Mouse (Mus musculus) forebrain, embryonic 14.5 days (tissue): Measurements from ENCODE around the gene Mmp14. TPM values are rescaled to one million over a fixed set of nuclear protein-coding genes. Genes with fewer than 3 reads are reported as not detected.

Experiments
- ATAC-seq: fragments of 200-750 bp; cut with Nextera tagmentation; 2 replicates; pipeline ENCODE4 v1.8.0; 2017; ENCODE audit warnings: mild to moderate bottlenecking, moderate library complexity
- DNase-seq: peaks from one replicate; pipeline ENCODE4 v3.0.0-alpha.2; 2015; ENCODE audit warnings: low spot score
- H3K27ac ChIP-seq: fragments of 300-500 bp; sonication (generic); 2 replicates; pipeline ENCODE4 v1.5.1; 2014; ENCODE audit warnings: low read depth, mild to moderate bottlenecking, control low read depth, low read length, moderate library complexity
- H3K27me3 ChIP-seq: fragments of 300-500 bp; sonication (generic); replicated peaks from 2 replicates; pipeline ENCODE4 v1.6.1; 2014; ENCODE audit warnings: low read length, control low read depth, mixed read lengths; ENCODE audit not compliant: control insufficient read depth, insufficient read depth
- H3K36me3 ChIP-seq: fragments of 300-500 bp; sonication (generic); 2 replicates; pipeline ENCODE4 v1.6.1; 2014; ENCODE audit warnings: low read length, control low read depth; ENCODE audit not compliant: control insufficient read depth, insufficient read depth
- H3K4me1 ChIP-seq: fragments of 300-500 bp; sonication (generic); 2 replicates; pipeline ENCODE4 v1.6.1; 2014; ENCODE audit warnings: antibody characterized with exemption, low read length, control low read depth; ENCODE audit not compliant: control insufficient read depth, insufficient read depth
- H3K4me2 ChIP-seq: fragments of 300-500 bp; sonication (generic); 2 replicates; pipeline ENCODE4 v1.6.1; 2014; ENCODE audit warnings: mild to moderate bottlenecking, control low read depth, low read length
- H3K4me3 ChIP-seq: fragments of 300-500 bp; sonication (generic); 2 replicates; pipeline ENCODE4 v1.5.1; 2014; ENCODE audit warnings: low read depth, low read length, control low read depth
- H3K9ac ChIP-seq: fragments of 300-500 bp; sonication (generic); 2 replicates; pipeline ENCODE4 v1.6.1; 2014; ENCODE audit warnings: mild to moderate bottlenecking, low read length, control low read depth, moderate library complexity
- H3K9me3 ChIP-seq: fragments of 300-500 bp; sonication (generic); replicated peaks from 2 replicates; pipeline ENCODE4 v1.6.1; 2016; ENCODE audit warnings: low read length, control low read depth, mixed read lengths; ENCODE audit not compliant: control insufficient read depth
- WGBS: fragments of 180-500 bp; shearing (Covaris S2); extraction: QIAGEN DNeasy Blood & Tissue Kit; methylation state at CpG from one replicate; pipeline ENCODE4 v1.1.7; 2014; 5-methylcytosine and 5-hydroxymethylcytosine counted together
- polyA plus RNA-seq: library from polyadenylated mRNA; unstranded; fragments of >200 nt; fragmentation: Nextera tagmentation; extraction: Ambion mirVana; gene quantifications from 2 replicates; pipeline ENCODE4 v1.2.1, GENCODE M21; 2014

Mmp14 gene
- polyA plus RNA-seq, 1 experiment from 2014 or later, result 48.2 TPM

- peak overlapping the region; percentile 30; the same call in 1 of the 2 replicates for H3K27ac ChIP-seq
- H3K4me2 ChIP-seq, result no peak overlapping the region
- no peaks in the 10 kb centered on the region for H3K36me3 ChIP-seq
- H3K9ac ChIP-seq, result peak overlapping the region; percentile 13; the same call in 1 of the 2 replicates
- WGBS, result 37% methylated on average over 17 of the region's 17 CpGs
- H3K4me1 ChIP-seq, result no peaks in the 10 kb centered on the region; the same call in 1 of the 2 replicates
- ATAC-seq (no peak), DNase-seq (no peak)
- H3K9me3 ChIP-seq, result no peaks in the 10 kb centered on the region
- no peaks in the 10 kb centered on the region for H3K27me3 ChIP-seq
- H3K4me3 ChIP-seq, result no peak overlapping the region
Measured at GRCm38 (mm10) chr14:54409980-54410810, 21.2 kb upstream of the Mmp14 start.

DNA sequence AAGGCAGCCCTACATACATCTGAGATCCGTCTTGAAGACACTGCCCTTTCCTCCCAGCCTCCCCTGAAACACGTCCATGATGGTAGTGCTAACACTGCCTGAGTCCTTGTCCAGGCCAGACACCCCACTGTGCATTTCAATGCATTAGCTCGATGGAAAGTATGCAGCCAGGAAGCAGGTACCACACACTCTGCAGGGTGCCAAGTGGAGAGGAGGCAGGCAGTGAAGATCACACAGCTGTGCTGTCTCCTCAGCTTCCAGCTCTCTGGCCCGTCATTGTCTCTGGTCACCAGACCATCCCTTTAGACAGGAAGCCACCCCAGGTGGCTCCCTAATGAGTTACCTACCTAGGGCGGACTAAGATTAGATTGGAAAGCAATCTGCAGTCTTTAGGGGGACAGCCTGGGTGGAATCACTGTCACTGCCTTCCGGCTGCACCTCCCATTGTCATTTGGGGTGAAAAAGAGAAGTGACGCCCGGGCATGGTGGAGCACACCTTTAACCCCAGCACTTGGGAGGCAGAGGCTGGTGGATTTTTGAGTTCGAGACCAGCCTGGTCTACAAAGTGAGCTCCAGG, 19.3 kb upstream of the Mmp14 start:
- Histone ChIP-seq H3K4me3 (no peak overlapping the region), H3K27ac (no peak overlapping the region), H3K4me2 (no peak overlapping the region), H3K36me3 (no peaks in the 10 kb centered on the region), H3K27me3 (0 out of 2 replicates have a peak, but pooled peaks cover 3% of the 10 kb centered on the region), H3K4me1 (no peaks in the 10 kb centered on the region; the same call in 1 of the 2 replicates), H3K9ac (no peak overlapping the region), H3K9me3 (no peaks in the 10 kb centered on the region)
- DNase-seq (no peak), ATAC-seq (no peak)
- WGBS, result 33% methylated on average over 9 of the region's 9 CpGs

- DNase-seq (peak; percentile 72), ATAC-seq (no peak)
- no peaks in the 10 kb centered on the region for H3K36me3 ChIP-seq
- no peak overlapping the region for H3K27ac ChIP-seq
- peaks cover 8% of the 10 kb centered on the region; the same call in 1 of the 2 replicates for H3K27me3 ChIP-seq
- no peak overlapping the region for H3K9ac ChIP-seq
- H3K4me2 ChIP-seq, result no peak overlapping the region
- H3K4me1 ChIP-seq, result no peaks in the 10 kb centered on the region; the same call in 1 of the 2 replicates
- WGBS, result 36% methylated on average over 2 of the region's 2 CpGs
- no peak overlapping the region for H3K4me3 ChIP-seq
- H3K9me3 ChIP-seq, result no peaks in the 10 kb centered on the region
Measured at GRCm38 (mm10) chr14:54412629-54413170, 18.7 kb upstream of the Mmp14 start.

GRCm38 (mm10) chr14:54413877-54414700, 17.3 kb upstream of the Mmp14 start:
- Histone ChIP-seq H3K9ac (no peak overlapping the region), H3K4me2 (no peak overlapping the region)

DNA sequence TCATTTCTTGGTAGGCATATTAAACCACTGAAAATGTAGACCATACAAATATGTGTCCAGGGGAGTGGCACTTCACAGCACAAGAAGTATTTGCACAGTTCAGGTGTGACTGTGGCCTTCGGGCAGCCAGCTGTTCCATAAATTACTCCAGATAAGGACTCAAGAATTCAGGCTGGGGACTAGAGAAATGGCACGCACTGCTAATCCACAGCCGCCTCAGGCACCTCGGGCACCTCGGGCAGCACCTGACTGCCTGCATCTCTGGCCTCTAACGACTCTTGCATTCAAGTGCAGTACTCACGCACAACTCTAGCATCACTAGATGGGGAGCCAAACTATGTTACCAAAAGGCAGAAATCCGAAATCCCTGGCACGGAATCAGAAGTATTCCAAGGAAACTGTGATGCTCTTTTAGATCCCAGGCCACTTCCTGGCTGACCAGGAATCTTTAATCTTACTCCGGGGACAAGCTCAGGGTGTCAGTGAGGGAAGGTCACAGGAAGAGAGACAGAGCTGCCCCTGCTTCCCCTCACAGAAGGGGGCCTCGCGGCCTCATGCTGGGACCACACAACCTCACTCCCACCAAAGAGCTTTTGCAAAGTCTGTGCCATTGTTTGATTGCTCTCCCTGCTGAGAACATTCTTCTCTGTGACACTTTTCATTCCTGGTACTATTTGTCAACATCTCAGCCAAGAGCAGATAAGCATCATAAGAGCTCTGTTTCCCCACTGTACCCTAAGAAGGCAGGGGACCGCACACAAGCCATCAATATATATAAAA, 16.0 kb upstream of the Mmp14 start:
- peaks cover 8% of the 10 kb centered on the region; the same call in 1 of the 2 replicates for H3K27me3 ChIP-seq
- ATAC-seq (no peak), DNase-seq (no peak)
- no peaks in the 10 kb centered on the region for H3K9me3 ChIP-seq
- no peaks in the 10 kb centered on the region for H3K36me3 ChIP-seq
- no peak overlapping the region for H3K27ac ChIP-seq
- no peaks in the 10 kb centered on the region; the same call in 1 of the 2 replicates for H3K4me1 ChIP-seq
- no peak overlapping the region for H3K4me2 ChIP-seq
- WGBS, result 9% methylated on average over 13 of the region's 13 CpGs
- no peak overlapping the region for H3K4me3 ChIP-seq
- H3K9ac ChIP-seq, result no peak overlapping the region

More at GRCm38 (mm10) chr14:54413877-54414700, 17.3 kb upstream of the Mmp14 start:
- Histone ChIP-seq H3K36me3 (no peaks in the 10 kb centered on the region), H3K27me3 (peaks cover 8% of the 10 kb centered on the region; the same call in 1 of the 2 replicates), H3K4me1 (no peaks in the 10 kb centered on the region; the same call in 1 of the 2 replicates), H3K4me3 (no peak overlapping the region), H3K9me3 (no peaks in the 10 kb centered on the region), H3K27ac (no peak overlapping the region)
- WGBS, result 11% methylated on average over 18 of the region's 18 CpGs
- DNase-seq (no peak), ATAC-seq (peak; percentile 32; the same call in 1 of the 2 replicates)

DNA sequence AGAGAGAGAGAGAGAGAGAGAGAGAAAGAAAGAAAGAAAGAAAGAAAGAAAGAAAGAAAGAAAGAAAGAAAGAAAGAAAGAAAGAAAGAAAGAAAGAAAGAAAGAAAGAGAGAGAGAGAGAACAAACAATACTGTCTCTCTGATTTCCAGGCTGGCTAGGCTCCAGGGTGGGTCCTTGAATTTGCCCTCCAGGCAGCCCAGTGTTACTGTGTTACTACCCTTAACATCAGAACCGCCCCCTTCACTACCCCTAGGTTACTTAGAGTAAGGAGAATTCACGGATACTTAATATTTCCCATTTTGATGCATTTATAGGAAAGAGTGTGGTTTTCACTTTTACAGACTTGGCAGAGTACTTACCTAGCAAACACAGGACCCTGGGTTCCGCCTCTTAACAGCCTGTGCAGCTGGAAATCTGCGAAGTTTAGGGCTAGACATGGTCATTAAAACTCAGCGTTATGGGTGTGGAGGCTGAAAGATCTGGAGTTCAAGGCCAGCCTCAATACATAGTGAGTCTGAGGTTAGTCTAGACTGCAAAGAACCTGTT, 15.1 kb upstream of the Mmp14 start:
- WGBS, result 39% methylated on average over 5 of the region's 5 CpGs
- no peak overlapping the region for H3K9ac ChIP-seq
- H3K4me3 ChIP-seq, result no peak overlapping the region
- DNase-seq, result no peak
- H3K9me3 ChIP-seq, result no peaks in the 10 kb centered on the region
- no peak overlapping the region for H3K27ac ChIP-seq
- peaks cover 8% of the 10 kb centered on the region; the same call in 1 of the 2 replicates for H3K27me3 ChIP-seq
- H3K4me1 ChIP-seq, result no peaks in the 10 kb centered on the region; the same call in 1 of the 2 replicates
- H3K4me2 ChIP-seq, result no peak overlapping the region
- ATAC-seq, result no peak
- H3K36me3 ChIP-seq, result no peaks in the 10 kb centered on the region

GRCm38 (mm10) chr14:54416830-54417229, 14.6 kb upstream of the Mmp14 start:
- 69% methylated on average over 4 of the region's 4 CpGs for WGBS
- H3K27ac ChIP-seq, result no peak overlapping the region

More at GRCm38 (mm10) chr14:54416830-54417229, 14.6 kb upstream of the Mmp14 start:
- DNase-seq (no peak), ATAC-seq (no peak)
- Histone ChIP-seq H3K27me3 (peaks cover 8% of the 10 kb centered on the region; the same call in 1 of the 2 replicates), H3K4me1 (no peaks in the 10 kb centered on the region; the same call in 1 of the 2 replicates), H3K9me3 (no peaks in the 10 kb centered on the region), H3K9ac (no peak overlapping the region), H3K4me2 (no peak overlapping the region), H3K4me3 (no peak overlapping the region), H3K36me3 (no peaks in the 10 kb centered on the region)
